Mouse (Mus musculus): ENCODE measurements around the gene Tmem178b. TPM values are rescaled to one million over a fixed set of nuclear protein-coding genes. Genes with fewer than 3 reads are reported as not detected.

Gene Tmem178b
- polyA plus RNA-seq, 1 experiment: 0.11 TPM

- TF ChIP-seq POLR2A (IDR thresholded peaks at IDR 0.05; ENCODE audit: low read depth, low read length): no peak
- no peak for TF ChIP-seq CTCF (IDR thresholded peaks at IDR 0.05; ENCODE audit: borderline replicate concordance, insufficient read depth, low read length)
- Histone ChIP-seq H3K27ac (ENCODE audit: insufficient read depth, low read length) (no peak overlapping the region), H3K4me3 (ENCODE audit: insufficient read depth, low read length) (no peak overlapping the region), H3K4me1 (ENCODE audit: control insufficient read depth, insufficient read depth, low read length) (no peaks in the 10 kb centered on the region)
Observed at GRCm38 (mm10) chr6:40177870-40178269, 304.8 kb downstream of the Tmem178b start.

GRCm38 (mm10) chr6:40180551-40180950 lies 307.5 kb downstream of the Tmem178b start:
- no peak for TF ChIP-seq POLR2A (IDR thresholded peaks at IDR 0.05; ENCODE audit: low read depth, low read length)
- no peak for TF ChIP-seq CTCF (IDR thresholded peaks at IDR 0.05; ENCODE audit: borderline replicate concordance, insufficient read depth, low read length)
- Histone ChIP-seq H3K4me1 (ENCODE audit: control insufficient read depth, insufficient read depth, low read length) (no peaks in the 10 kb centered on the region), H3K4me3 (ENCODE audit: insufficient read depth, low read length) (no peak overlapping the region), H3K27ac (ENCODE audit: insufficient read depth, low read length) (no peak overlapping the region)

- H3K4me3 ChIP-seq (ENCODE audit: insufficient read depth, low read length): no peak overlapping the region
- no peaks in the 10 kb centered on the region for H3K4me1 ChIP-seq (ENCODE audit: control insufficient read depth, insufficient read depth, low read length)
- H3K27ac ChIP-seq (ENCODE audit: insufficient read depth, low read length): no peak overlapping the region
- no peak for TF ChIP-seq POLR2A (IDR thresholded peaks at IDR 0.05; ENCODE audit: low read depth, low read length)
- TF ChIP-seq CTCF (IDR thresholded peaks at IDR 0.05; ENCODE audit: borderline replicate concordance, insufficient read depth, low read length): no peak
Observed at GRCm38 (mm10) chr6:40200661-40201060, 327.6 kb downstream of the Tmem178b start.

- Histone ChIP-seq H3K27ac (ENCODE audit: insufficient read depth, low read length) (no peak overlapping the region), H3K4me3 (ENCODE audit: insufficient read depth, low read length) (no peak overlapping the region), H3K4me1 (ENCODE audit: control insufficient read depth, insufficient read depth, low read length) (no peaks in the 10 kb centered on the region)
- TF ChIP-seq CTCF (IDR thresholded peaks at IDR 0.05; ENCODE audit: borderline replicate concordance, insufficient read depth, low read length) (no peak), POLR2A (IDR thresholded peaks at IDR 0.05; ENCODE audit: low read depth, low read length) (no peak)
Observed at GRCm38 (mm10) chr6:40202602-40203001, 329.5 kb downstream of the Tmem178b start.

- H3K4me3 ChIP-seq (ENCODE audit: insufficient read depth, low read length): no peak overlapping the region
- TF ChIP-seq POLR2A (IDR thresholded peaks at IDR 0.05; ENCODE audit: low read depth, low read length) (no peak), CTCF (IDR thresholded peaks at IDR 0.05; ENCODE audit: borderline replicate concordance, insufficient read depth, low read length) (no peak)
Observed at GRCm38 (mm10) chr6:40205380-40205779, 332.3 kb downstream of the Tmem178b start.

GRCm38 (mm10) chr6:40208014-40208413 lies 334.9 kb downstream of the Tmem178b start:
- no peak overlapping the region for H3K4me3 ChIP-seq (ENCODE audit: insufficient read depth, low read length)
- no peaks in the 10 kb centered on the region for H3K4me1 ChIP-seq (ENCODE audit: control insufficient read depth, insufficient read depth, low read length)
- no peak overlapping the region for H3K27ac ChIP-seq (ENCODE audit: insufficient read depth, low read length)
- TF ChIP-seq POLR2A (IDR thresholded peaks at IDR 0.05; ENCODE audit: low read depth, low read length): no peak
- no peak for TF ChIP-seq CTCF (IDR thresholded peaks at IDR 0.05; ENCODE audit: borderline replicate concordance, insufficient read depth, low read length)

More at GRCm38 (mm10) chr6:40205380-40205779, 332.3 kb downstream of the Tmem178b start:
- Histone ChIP-seq H3K27ac (ENCODE audit: insufficient read depth, low read length) (no peak overlapping the region), H3K4me1 (ENCODE audit: control insufficient read depth, insufficient read depth, low read length) (no peaks in the 10 kb centered on the region)

- Histone ChIP-seq H3K4me3 (ENCODE audit: insufficient read depth, low read length) (no peak overlapping the region), H3K27ac (ENCODE audit: insufficient read depth, low read length) (no peak overlapping the region), H3K4me1 (ENCODE audit: control insufficient read depth, insufficient read depth, low read length) (no peaks in the 10 kb centered on the region)
- no peak for TF ChIP-seq CTCF (IDR thresholded peaks at IDR 0.05; ENCODE audit: borderline replicate concordance, insufficient read depth, low read length)
- no peak for TF ChIP-seq POLR2A (IDR thresholded peaks at IDR 0.05; ENCODE audit: low read depth, low read length)
Observed at GRCm38 (mm10) chr6:40209172-40209571, 336.1 kb downstream of the Tmem178b start.

- TF ChIP-seq CTCF (IDR thresholded peaks at IDR 0.05; ENCODE audit: borderline replicate concordance, insufficient read depth, low read length) (no peak), POLR2A (IDR thresholded peaks at IDR 0.05; ENCODE audit: low read depth, low read length) (no peak)
- 0 out of 2 replicates have a peak, but pooled peaks cover 2% of the 10 kb centered on the region for H3K4me1 ChIP-seq (ENCODE audit: control insufficient read depth, insufficient read depth, low read length)
- no peak overlapping the region for H3K4me3 ChIP-seq (ENCODE audit: insufficient read depth, low read length)
- H3K27ac ChIP-seq (ENCODE audit: insufficient read depth, low read length): no peak overlapping the region
Observed at GRCm38 (mm10) chr6:40217154-40217553, 344.1 kb downstream of the Tmem178b start.

- TF ChIP-seq CTCF (IDR thresholded peaks at IDR 0.05; ENCODE audit: borderline replicate concordance, insufficient read depth, low read length): no peak
- no peak for TF ChIP-seq POLR2A (IDR thresholded peaks at IDR 0.05; ENCODE audit: low read depth, low read length)
- Histone ChIP-seq H3K27ac (ENCODE audit: insufficient read depth, low read length) (no peak overlapping the region), H3K4me1 (ENCODE audit: control insufficient read depth, insufficient read depth, low read length) (0 out of 2 replicates have a peak, but pooled peaks cover 2% of the 10 kb centered on the region), H3K4me3 (ENCODE audit: insufficient read depth, low read length) (no peak overlapping the region)
Observed at GRCm38 (mm10) chr6:40217651-40218050, 344.6 kb downstream of the Tmem178b start.

- H3K4me3 ChIP-seq (ENCODE audit: insufficient read depth, low read length): no peak overlapping the region
- no peak overlapping the region for H3K27ac ChIP-seq (ENCODE audit: insufficient read depth, low read length)
- TF ChIP-seq POLR2A (IDR thresholded peaks at IDR 0.05; ENCODE audit: low read depth, low read length): no peak
- no peak for TF ChIP-seq CTCF (IDR thresholded peaks at IDR 0.05; ENCODE audit: borderline replicate concordance, insufficient read depth, low read length)
- H3K4me1 ChIP-seq (ENCODE audit: control insufficient read depth, insufficient read depth, low read length): 0 out of 2 replicates have a peak, but pooled peaks cover 2% of the 10 kb centered on the region
Observed at GRCm38 (mm10) chr6:40220634-40221120, 347.6 kb downstream of the Tmem178b start.

All from embryonic fibroblast, embryonic 13.5 days (primary cell).